Comparison of ENCODE assay signal across 35 mouse cellular contexts in genomic region chr17:10160415-10160814, GRCm38 (mm10).
"Had no signal": no experiment of that assay in that cellular context is flagged by ENCODE, and none has a peak within 500 bp of the region (broad histone marks: within the 10 kb centered on the region; RNA-seq: fewer than 3 reads in every experiment).

No protein-coding gene starts in this region.

- DNase-seq: heart, adult 2 months; heart, postnatal 10 days; heart, postnatal 14 days; heart, postnatal 36 days; heart, postnatal 4 days; kidney, adult 11 months; kidney, adult 18-20 months; kidney, adult 2 months; kidney, adult 8-10 months; kidney, adult 9 months; kidney, postnatal 10 days; kidney, postnatal 14 days; kidney, postnatal 25 days; kidney, postnatal 36 days; kidney, postnatal 4 days; layer of hippocampus, adult 9-11 months; layer of hippocampus, postnatal 36 days had no signal

- H3K4me2 ChIP-seq: heart, embryonic 11.5 days; heart, embryonic 12.5 days; heart, embryonic 13.5 days; heart, embryonic 15.5 days; hindbrain, embryonic 12.5 days; hindbrain, embryonic 13.5 days; hindbrain, embryonic 14.5 days; hindbrain, embryonic 15.5 days; intestine, embryonic 15.5 days; kidney, embryonic 15.5 days had no signal

- H3K9me3 ChIP-seq: heart, embryonic 15.5 days; hindbrain, embryonic 15.5 days; intestine, embryonic 15.5 days; kidney, embryonic 15.5 days had no signal

- H3K4me1 ChIP-seq: heart, embryonic 12.5 days; hindbrain, embryonic 10.5 days; hindbrain, embryonic 12.5 days; hindbrain, embryonic 13.5 days; hindbrain, embryonic 15.5 days; intestine, embryonic 15.5 days; kidney, embryonic 15.5 days had no signal

- H3K36me3 ChIP-seq: heart, embryonic 12.5 days; heart, embryonic 13.5 days; heart, embryonic 15.5 days; hindbrain, embryonic 10.5 days; hindbrain, embryonic 12.5 days; hindbrain, embryonic 13.5 days; hindbrain, embryonic 15.5 days; intestine, embryonic 15.5 days; kidney, embryonic 15.5 days had no signal

- H3K4me3 ChIP-seq: heart, adult 2 months; heart, embryonic 12.5 days; heart, embryonic 13.5 days; heart, embryonic 15.5 days; hindbrain, embryonic 10.5 days; hindbrain, embryonic 12.5 days; hindbrain, embryonic 13.5 days; hindbrain, embryonic 15.5 days; intestine, embryonic 15.5 days; kidney, embryonic 15.5 days; layer of hippocampus, adult 2 months had no signal

- ATAC-seq: hindbrain, embryonic 16.5 days; hindbrain, postnatal 0 days; inflammation-experienced regulatory T-cells, adult 6 months; intestine, embryonic 15.5 days; intestine, embryonic 16.5 days; intestine, postnatal 0 days had no signal

- H3K27ac ChIP-seq: heart, adult 2 months; heart, embryonic 13.5 days; heart, embryonic 15.5 days; hindbrain, embryonic 10.5 days; hindbrain, embryonic 12.5 days; hindbrain, embryonic 13.5 days; hindbrain, embryonic 14.5 days; hindbrain, embryonic 15.5 days; hindbrain, postnatal 0 days; intestine, embryonic 15.5 days; kidney, embryonic 15.5 days; kidney, postnatal 0 days had no signal

- H3K27me3 ChIP-seq: heart, embryonic 12.5 days; heart, embryonic 13.5 days; heart, embryonic 15.5 days; hindbrain, embryonic 12.5 days; hindbrain, embryonic 13.5 days; hindbrain, embryonic 15.5 days; intestine, embryonic 15.5 days; kidney, embryonic 15.5 days had no signal

- H3K9ac ChIP-seq: heart, embryonic 12.5 days; heart, embryonic 13.5 days; heart, embryonic 15.5 days; hindbrain, embryonic 12.5 days; hindbrain, embryonic 13.5 days; hindbrain, embryonic 14.5 days; hindbrain, embryonic 15.5 days; intestine, embryonic 15.5 days; kidney, embryonic 15.5 days had no signal
